Mouse (Mus musculus) bone marrow, adult 2 months (tissue): ENCODE results near the gene 1700057G04Rik.

Experiments used
- CTCF ChIP-seq: fragments of 200-500 bp; IDR thresholded peaks from 2 replicates; pipeline ENCODE4 v1.5.1; 2011; ENCODE audit warnings: low read length, control low read depth; ENCODE audit not compliant: control insufficient read depth, insufficient read depth
- POLR2A ChIP-seq: fragments of 200-500 bp; IDR thresholded peaks from 2 replicates; pipeline ENCODE4 v1.6.1; 2011; ENCODE audit warnings: low read depth, mild to moderate bottlenecking, control low read depth, low read length, borderline replicate concordance; ENCODE audit not compliant: control insufficient read depth

- TF ChIP-seq POLR2A (no peak), CTCF (no peak)
Observed at GRCm38 (mm10) chr9:92334845-92335244, 25.7 kb downstream of the 1700057G04Rik start.
